Mouse (Mus musculus) liver, embryonic 11.5 days (tissue): ENCODE data around the gene Rex1bd. TPM values are rescaled to one million over a fixed set of nuclear protein-coding genes. Genes with fewer than 3 reads are reported as not detected.
"Not testable (repeated sequence)": the region's sequence is repeated elsewhere in the genome, so short reads cannot be mapped to it uniquely, and the experiment has no call there.

Experiments
- ATAC-seq: fragments of 200-750 bp; cut with Nextera tagmentation; replicated peaks from 2 replicates; pipeline ENCODE4 v1.8.0; 2017; ENCODE audit warnings: moderate number of reproducible peaks, mild to moderate bottlenecking, moderate TSS enrichment, moderate library complexity; ENCODE audit not compliant: low FRiP score
- DNase-seq: peaks from one replicate; pipeline ENCODE4 v3.0.0-alpha.2; 2017; ENCODE audit warnings: low spot score
- H3K27ac ChIP-seq: fragments of 300-500 bp; sonication (generic); 2 replicates; pipeline ENCODE4 v1.5.1; 2014; ENCODE audit warnings: mild to moderate bottlenecking, low read depth, low read length, control low read depth
- H3K27me3 ChIP-seq: fragments of 300-500 bp; sonication (generic); replicated peaks from 2 replicates; pipeline ENCODE4 v1.6.1; 2014; ENCODE audit warnings: low read length, mixed read lengths; ENCODE audit not compliant: control insufficient read depth, insufficient read depth
- H3K36me3 ChIP-seq: fragments of 300-500 bp; sonication (generic); 2 replicates; pipeline ENCODE4 v1.6.1; 2014; ENCODE audit warnings: mild to moderate bottlenecking, low read length, moderate library complexity, mixed read lengths; ENCODE audit not compliant: control insufficient read depth, insufficient read depth
- H3K4me1 ChIP-seq: fragments of 300-500 bp; sonication (generic); replicated peaks from 2 replicates; pipeline ENCODE4 v1.6.1; 2014; ENCODE audit warnings: low read length, mixed read lengths; ENCODE audit not compliant: control insufficient read depth, insufficient read depth
- H3K4me2 ChIP-seq: fragments of 300-500 bp; sonication (generic); 2 replicates; pipeline ENCODE4 v1.6.1; 2014; ENCODE audit warnings: mild to moderate bottlenecking, control low read depth, moderate library complexity
- H3K4me3 ChIP-seq: fragments of 300-500 bp; sonication (generic); 2 replicates; pipeline ENCODE4 v1.5.1; 2014; ENCODE audit warnings: low read depth, low read length, control low read depth
- H3K9ac ChIP-seq: fragments of 300-500 bp; sonication (generic); 2 replicates; pipeline ENCODE4 v1.6.1; 2014; ENCODE audit warnings: low read depth, low read length, control low read depth
- H3K9me3 ChIP-seq: fragments of 300-500 bp; sonication (generic); 2 replicates; pipeline ENCODE4 v1.6.1; 2016; ENCODE audit warnings: low read length, inconsistent platforms, mixed read lengths; ENCODE audit not compliant: control insufficient read depth
- WGBS: fragments of 180-500 bp; shearing (Covaris S2); extraction: QIAGEN DNeasy Blood & Tissue Kit; methylation state at CpG from one replicate; pipeline ENCODE4 v1.1.7; 2014; 5-methylcytosine and 5-hydroxymethylcytosine counted together
- polyA plus RNA-seq: library from polyadenylated mRNA; unstranded; fragments of >200 nt; fragmentation: Nextera tagmentation; extraction: Ambion mirVana; gene quantifications from 2 replicates; pipeline ENCODE4 v1.2.1, GENCODE M21; 2014

The Rex1bd gene
- polyA plus RNA-seq, 1 experiment from 2014 or later: 120 TPM

DNA sequence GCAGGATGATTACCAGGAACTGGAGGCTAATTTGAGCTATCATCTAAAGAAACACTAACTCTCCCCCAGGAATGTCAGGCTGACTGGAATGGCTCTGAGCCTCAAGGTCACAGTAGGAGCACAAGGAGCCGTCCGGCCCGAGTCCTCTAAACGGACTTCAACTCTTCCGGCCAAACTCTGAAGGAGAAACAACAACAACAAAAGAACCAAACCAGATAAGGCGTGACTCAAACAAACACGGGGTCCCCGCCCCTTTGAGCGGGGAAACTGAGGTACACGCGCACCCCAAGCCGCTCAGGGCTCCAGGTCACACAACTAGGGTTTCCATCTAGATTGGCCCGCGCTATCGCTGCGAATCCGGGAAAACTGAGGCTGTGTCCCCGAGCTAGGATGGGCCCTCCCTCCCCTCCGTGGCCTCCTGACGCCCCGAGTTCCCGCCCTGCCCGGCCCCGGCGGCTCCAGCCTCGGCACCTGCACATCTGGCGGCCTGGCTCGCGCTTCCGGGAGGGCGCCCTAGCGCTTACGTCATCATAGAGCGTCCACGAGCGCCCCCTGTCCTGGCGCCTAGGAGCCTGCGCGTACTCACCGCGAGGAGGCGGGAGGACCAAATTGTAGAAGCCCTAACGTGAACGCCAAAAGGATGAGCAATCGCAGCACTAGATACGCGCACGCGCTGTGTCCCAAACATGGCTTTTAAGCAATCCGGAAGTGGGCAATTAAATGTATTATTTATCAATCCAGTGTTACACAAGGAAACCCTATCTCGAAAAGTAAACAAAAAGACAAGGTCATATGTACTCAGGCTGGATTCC is 16.2 kb upstream of the Rex1bd start:
- Histone ChIP-seq H3K4me3 (peak overlapping the region; percentile 82), H3K9me3 (no peaks in the 10 kb centered on the region), H3K27me3 (no peaks in the 10 kb centered on the region), H3K4me2 (peak overlapping the region; percentile 81), H3K9ac (peak overlapping the region; percentile 88), H3K36me3 (no peaks in the 10 kb centered on the region), H3K27ac (peak overlapping the region; percentile 91), H3K4me1 (peaks cover 17% of the 10 kb centered on the region)
- WGBS: under 1% methylated on average over 51 of the region's 51 CpGs
- peak; percentile 82 for ATAC-seq
- peak; percentile 91 for DNase-seq

DNA sequence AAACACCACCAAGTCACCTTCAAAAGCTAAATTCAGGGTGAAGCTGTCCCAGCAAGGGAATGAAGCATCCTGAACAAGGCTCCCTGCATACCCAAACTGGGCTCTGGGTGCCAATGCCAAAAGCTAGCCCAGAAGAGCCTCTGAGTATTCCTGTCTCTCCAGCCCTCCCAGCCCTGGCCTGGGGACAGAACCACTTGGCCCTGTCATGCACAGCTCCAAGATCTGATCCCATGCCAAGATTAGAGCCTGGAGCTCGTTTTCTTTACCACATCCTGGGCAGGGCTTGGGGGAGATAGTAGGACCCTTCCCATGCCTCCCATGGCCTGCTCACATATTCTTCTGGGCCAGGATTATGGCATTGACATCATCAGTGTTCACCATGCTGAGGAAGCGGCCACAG is 13.1 kb upstream of the Rex1bd start:
- no peak overlapping the region for H3K27ac ChIP-seq
- 48% methylated on average over 2 of the region's 2 CpGs for WGBS

DNA sequence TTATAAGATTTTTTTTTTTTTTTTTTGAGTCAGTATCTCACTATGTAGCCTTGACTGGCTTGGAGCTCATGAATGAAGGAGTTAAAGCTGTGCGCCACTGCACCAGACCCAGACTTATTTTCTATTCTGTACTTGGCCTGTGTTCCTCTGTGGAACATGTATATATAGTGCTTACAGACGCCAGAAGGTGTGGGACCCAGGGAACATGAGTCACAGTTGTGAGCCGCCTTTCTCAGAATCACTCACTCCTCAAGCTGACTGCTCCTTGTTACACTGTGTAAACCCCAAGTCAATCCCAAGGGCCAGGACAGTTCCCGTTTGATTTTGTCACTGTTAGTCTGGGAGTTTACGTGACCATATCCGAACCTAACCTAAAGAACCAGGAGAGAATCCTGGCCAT is 12.5 kb upstream of the Rex1bd start:
- ATAC-seq: no peak

More for the DNA sequence above, 13.1 kb upstream of the Rex1bd start:
- peaks cover 6% of the 10 kb centered on the region; the same call in 1 of the 2 replicates for H3K36me3 ChIP-seq
- H3K27me3 ChIP-seq: no peaks in the 10 kb centered on the region
- ATAC-seq (no peak), DNase-seq (no peak)
- H3K9me3 ChIP-seq: no peaks in the 10 kb centered on the region
- no peak overlapping the region for H3K4me3 ChIP-seq
- H3K9ac ChIP-seq: no peak overlapping the region
- no peak overlapping the region for H3K4me2 ChIP-seq
- H3K4me1 ChIP-seq: peaks cover 7% of the 10 kb centered on the region

DNA sequence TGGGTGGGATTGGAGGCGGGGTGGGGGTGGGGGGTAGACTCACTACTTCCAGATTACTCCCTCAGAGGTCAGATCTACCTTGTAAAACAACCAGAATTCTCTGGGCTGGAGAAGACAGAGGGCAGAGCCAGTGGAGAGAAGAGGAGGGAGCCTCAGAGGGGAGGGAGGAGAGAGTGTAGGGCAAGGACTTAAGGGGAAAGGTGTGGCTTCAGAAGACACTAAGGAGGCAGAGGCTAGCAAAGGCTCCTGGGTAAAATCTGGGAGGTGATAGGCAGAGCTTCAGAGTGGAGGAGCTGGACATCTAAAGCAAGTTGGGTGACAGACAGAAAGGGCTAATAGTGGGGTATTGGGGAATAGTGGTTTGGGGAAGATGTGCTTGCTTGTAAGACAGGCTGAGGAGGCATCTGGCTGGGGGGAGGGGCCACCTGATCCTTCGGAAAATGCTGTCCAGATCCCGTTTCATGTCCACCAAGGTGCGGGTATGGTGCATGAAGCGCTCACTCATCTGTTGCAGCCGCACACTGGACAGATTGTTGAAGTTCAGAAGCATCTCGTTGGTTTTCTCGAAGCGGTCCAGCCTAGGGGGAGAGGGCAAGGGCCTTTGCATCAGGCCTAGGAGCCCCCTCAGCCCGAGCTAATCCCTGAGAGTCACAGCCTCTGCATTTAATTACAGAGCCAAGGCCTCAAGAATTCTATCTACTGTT is 11.5 kb upstream of the Rex1bd start:
- Histone ChIP-seq H3K27ac (no peak overlapping the region), H3K4me3 (no peak overlapping the region), H3K9ac (no peak overlapping the region), H3K36me3 (peaks cover 14% of the 10 kb centered on the region; the same call in 1 of the 2 replicates), H3K4me1 (peaks cover 7% of the 10 kb centered on the region), H3K4me2 (no peak overlapping the region), H3K9me3 (no peaks in the 10 kb centered on the region), H3K27me3 (no peaks in the 10 kb centered on the region)
- WGBS: 76% methylated on average over 10 of the region's 10 CpGs
- DNase-seq (no peak), ATAC-seq (no peak)

More for the DNA sequence above, 12.5 kb upstream of the Rex1bd start:
- H3K4me1 ChIP-seq: peaks cover 7% of the 10 kb centered on the region
- H3K36me3 ChIP-seq: peaks cover 10% of the 10 kb centered on the region; the same call in 1 of the 2 replicates
- no peak for DNase-seq
- H3K27ac ChIP-seq: no peak overlapping the region
- H3K27me3 ChIP-seq: no peaks in the 10 kb centered on the region
- H3K4me3 ChIP-seq: no peak overlapping the region
- H3K4me2 ChIP-seq: no peak overlapping the region
- H3K9me3 ChIP-seq: no peaks in the 10 kb centered on the region
- 89% methylated on average over 6 of the region's 6 CpGs for WGBS
- no peak overlapping the region for H3K9ac ChIP-seq

DNA sequence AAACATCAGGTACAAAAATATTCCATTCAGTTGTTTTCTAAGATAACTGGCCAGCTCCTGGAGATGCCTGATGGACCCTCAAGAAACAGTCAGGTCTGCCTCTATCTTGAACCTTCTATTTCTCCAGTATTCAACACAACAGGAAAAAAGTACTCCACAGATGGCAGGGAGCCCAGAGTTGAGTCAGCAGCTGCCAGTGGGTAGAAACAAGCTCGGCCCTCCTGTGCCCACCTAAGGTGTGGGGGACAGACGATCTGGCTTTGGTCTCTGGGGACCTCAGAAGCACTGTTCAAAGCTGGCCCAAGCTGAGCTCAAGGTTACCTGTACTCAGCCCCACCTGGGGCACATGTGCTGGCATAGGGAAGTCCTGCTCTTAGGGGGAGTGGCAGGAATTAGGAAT is 6.9 kb upstream of the Rex1bd start:
- Histone ChIP-seq H3K27ac (no peak overlapping the region), H3K27me3 (no peaks in the 10 kb centered on the region), H3K9ac (no peak overlapping the region), H3K4me3 (no peak overlapping the region), H3K9me3 (no peaks in the 10 kb centered on the region), H3K4me1 (peaks cover 15% of the 10 kb centered on the region), H3K36me3 (peaks cover 30% of the 10 kb centered on the region), H3K4me2 (no peak overlapping the region)
- 82% methylated on average over 2 of the region's 2 CpGs for WGBS
- DNase-seq (no peak), ATAC-seq (no peak)

DNA sequence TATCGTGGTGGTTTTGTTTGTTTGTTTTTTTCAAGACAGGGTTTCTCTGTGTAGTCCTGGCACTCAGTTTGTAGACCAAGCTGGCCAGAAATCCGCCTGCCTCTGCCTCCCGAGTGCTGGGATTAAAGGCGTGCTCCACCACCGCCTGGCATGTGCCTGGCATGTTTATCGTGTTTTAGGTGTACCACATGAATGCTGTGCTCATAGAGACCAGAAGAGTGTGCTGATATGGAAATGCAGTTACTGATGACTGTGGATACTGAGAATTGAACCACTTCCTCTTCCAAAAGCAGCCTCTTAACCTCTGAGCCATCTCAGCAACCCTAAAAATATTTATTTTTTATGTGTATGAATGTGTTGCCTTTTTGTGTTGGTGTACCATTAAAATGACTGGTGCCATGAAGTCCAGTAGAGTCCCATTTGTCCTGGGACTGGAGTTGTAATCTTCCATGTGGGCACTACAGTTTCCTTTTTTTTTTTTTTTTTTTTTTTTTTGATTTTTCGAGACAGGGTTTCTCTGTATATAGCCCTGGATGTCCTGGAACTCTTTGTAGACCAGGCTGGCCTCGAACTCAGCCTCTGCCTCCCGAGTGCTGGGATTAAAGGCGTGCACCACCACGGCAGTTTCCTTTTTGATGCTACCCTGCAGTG is 5.8 kb upstream of the Rex1bd start:
- Histone ChIP-seq H3K4me2 (peak overlapping the region; percentile 85), H3K4me1 (peaks cover 20% of the 10 kb centered on the region), H3K9ac (peak overlapping the region; percentile 100; the same call in 1 of the 2 replicates), H3K9me3 (no peaks in the 10 kb centered on the region), H3K4me3 (peak overlapping the region; percentile 99; the same call in 1 of the 2 replicates), H3K27me3 (no peaks in the 10 kb centered on the region), H3K27ac (peak overlapping the region; percentile 62), H3K36me3 (peaks cover 38% of the 10 kb centered on the region)
- DNase-seq (no peak), ATAC-seq (no peak)
- 79% methylated on average over 11 of the region's 11 CpGs for WGBS

DNA sequence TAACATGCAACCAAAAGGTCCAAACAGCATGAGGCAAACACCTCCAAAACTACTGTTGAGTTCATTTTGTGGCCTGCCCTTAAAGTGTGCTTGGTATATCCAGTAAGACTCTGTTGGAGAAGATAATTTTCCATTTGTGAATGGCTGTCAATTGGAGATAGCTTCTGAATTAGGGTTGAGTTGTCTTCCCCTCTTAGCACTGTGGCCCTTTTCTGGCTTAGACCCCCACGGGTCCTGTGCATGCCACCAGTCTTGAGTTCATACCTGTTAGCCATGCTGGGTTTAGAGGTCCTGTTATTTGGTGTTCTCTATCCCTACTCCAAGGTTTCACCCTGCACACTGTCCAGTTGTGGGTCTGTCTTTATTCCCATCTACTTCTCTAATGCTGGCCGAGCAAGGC is 5.2 kb upstream of the Rex1bd start:
- DNase-seq (no peak), ATAC-seq (no peak)
- peak overlapping the region; percentile 99 for H3K4me3 ChIP-seq

DNA sequence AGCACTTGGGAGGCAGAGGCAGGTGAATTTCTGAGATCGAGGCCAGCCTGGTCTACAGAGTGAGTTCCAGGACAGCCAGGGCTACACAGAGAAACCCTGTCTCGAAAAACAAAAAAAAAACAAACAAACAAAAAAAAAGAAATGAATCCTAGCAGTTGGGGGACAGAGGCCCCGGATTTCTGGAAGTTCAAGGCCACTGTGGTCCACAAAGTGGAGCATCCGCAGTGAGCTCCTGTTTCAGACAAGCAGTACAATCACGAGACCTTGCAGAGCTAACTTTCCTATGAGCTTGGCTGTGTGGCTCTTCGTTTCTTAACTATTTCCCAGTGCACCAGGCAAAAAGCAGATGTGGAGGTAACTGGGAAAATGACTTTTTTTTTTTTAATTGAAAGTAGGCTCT is 4.6 kb upstream of the Rex1bd start:
- H3K27ac ChIP-seq: peak overlapping the region; percentile 97
- whole genome bisulfite sequencing: 48% methylated on average over 6 of the region's 6 CpGs
- not testable (repeated sequence) for H3K9me3 ChIP-seq, ATAC-seq, DNase-seq, H3K27me3 ChIP-seq
- peak overlapping the region; percentile 99 for H3K4me3 ChIP-seq
- H3K9ac ChIP-seq: peak overlapping the region; percentile 100
- peaks cover 36% of the 10 kb centered on the region for H3K36me3 ChIP-seq
- peaks cover 20% of the 10 kb centered on the region for H3K4me1 ChIP-seq
- peak overlapping the region; percentile 85 for H3K4me2 ChIP-seq

More for the DNA sequence above, 5.2 kb upstream of the Rex1bd start:
- 85% methylated on average over 2 of the region's 2 CpGs for WGBS
- H3K27me3 ChIP-seq: no peaks in the 10 kb centered on the region
- H3K9me3 ChIP-seq: no peaks in the 10 kb centered on the region
- peaks cover 38% of the 10 kb centered on the region for H3K36me3 ChIP-seq
- peak overlapping the region; percentile 62 for H3K27ac ChIP-seq
- H3K9ac ChIP-seq: peak overlapping the region; percentile 100
- peak overlapping the region; percentile 85 for H3K4me2 ChIP-seq
- H3K4me1 ChIP-seq: peaks cover 20% of the 10 kb centered on the region
